Mouse (Mus musculus) splenic B cell, adult 2 months (primary cell): Measurements from ENCODE around the gene Il1f10.

Experiments
- DNase-seq: peaks from one replicate; pipeline ENCODE4 v3.0.0-alpha.2; 2011; ENCODE audit warnings: low read depth, low spot score
- H3K27me3 ChIP-seq: 2 replicates; pipeline ENCODE4 v1.6.1; 2012; ENCODE audit warnings: mild to moderate bottlenecking, low read length, moderate library complexity, mixed read lengths; ENCODE audit not compliant: control insufficient read depth, poor library complexity, insufficient read depth, severe bottlenecking
- H3K36me3 ChIP-seq: 2 replicates; pipeline ENCODE4 v1.6.1; 2012; ENCODE audit warnings: mild to moderate bottlenecking, low read length, moderate library complexity, mixed read lengths; ENCODE audit not compliant: control insufficient read depth, poor library complexity, insufficient read depth, severe bottlenecking

Gene Il1f10

GRCm38 (mm10) chr2:24290896-24291295 lies at the start of gene Il1f10:
TSS of gene Il1f10 (plus strand) at chr2:24291196.
- DNase-seq, result no peak
- Histone ChIP-seq H3K27me3 (no peaks in the 10 kb centered on the region), H3K36me3 (no peaks in the 10 kb centered on the region)

DNA sequence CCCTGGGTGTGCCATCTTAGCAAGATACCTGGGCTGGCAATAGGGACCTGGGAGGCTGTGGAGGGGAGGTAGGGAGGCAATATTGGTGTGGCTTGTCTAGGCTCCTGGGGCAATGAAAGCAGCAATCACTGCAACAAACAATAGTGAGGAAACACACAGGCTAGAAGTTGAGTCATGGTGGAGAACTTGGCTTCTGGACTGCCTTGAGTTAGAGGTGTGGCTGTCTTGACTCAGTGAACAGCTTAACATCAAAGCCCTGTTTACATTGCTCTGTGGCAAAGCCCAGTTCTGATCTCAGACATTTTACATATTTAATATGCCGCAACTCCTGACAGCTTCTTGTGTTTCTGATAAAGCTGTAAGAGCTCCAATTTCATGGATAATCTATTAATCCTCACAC lies 23.5 kb upstream of the Il1f10 start:
- H3K27me3 ChIP-seq, result no peaks in the 10 kb centered on the region
- DNase-seq, result no peak
- H3K36me3 ChIP-seq, result no peaks in the 10 kb centered on the region

GRCm38 (mm10) chr2:24273619-24274018 lies 17.4 kb upstream of the Il1f10 start:
- Histone ChIP-seq H3K36me3 (no peaks in the 10 kb centered on the region), H3K27me3 (no peaks in the 10 kb centered on the region)
- no peak for DNase-seq

DNA sequence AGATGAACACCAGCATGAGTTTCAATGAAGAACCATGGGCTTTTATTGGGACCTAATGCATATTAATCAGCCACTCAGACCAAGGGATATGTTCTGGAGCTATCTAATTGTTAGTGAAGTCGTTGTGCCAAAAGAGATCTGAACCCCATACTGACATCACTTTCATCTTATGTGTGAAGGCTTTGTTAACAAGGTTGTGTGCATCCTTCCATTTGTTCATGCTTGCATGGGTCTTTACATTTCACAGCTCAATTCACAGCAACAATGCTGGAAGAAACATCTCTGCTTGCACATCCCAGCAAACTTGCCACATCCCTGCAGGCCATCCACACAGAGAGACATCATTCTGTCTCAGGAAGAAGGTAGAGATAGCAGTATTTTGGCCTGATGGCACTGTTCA lies 15.8 kb upstream of the Il1f10 start:
- Histone ChIP-seq H3K36me3 (no peaks in the 10 kb centered on the region), H3K27me3 (no peaks in the 10 kb centered on the region)
- no peak for DNase-seq

- no peaks in the 10 kb centered on the region for H3K27me3 ChIP-seq
- no peak for DNase-seq
- H3K36me3 ChIP-seq, result no peaks in the 10 kb centered on the region
These were observed 14.3 kb upstream of the Il1f10 start, which contains the start of gene Il1f5 for GRCm38 (mm10) chr2:24276654-24277053. TSS of gene Il1f5 (plus strand) at chr2:24276954.

DNA sequence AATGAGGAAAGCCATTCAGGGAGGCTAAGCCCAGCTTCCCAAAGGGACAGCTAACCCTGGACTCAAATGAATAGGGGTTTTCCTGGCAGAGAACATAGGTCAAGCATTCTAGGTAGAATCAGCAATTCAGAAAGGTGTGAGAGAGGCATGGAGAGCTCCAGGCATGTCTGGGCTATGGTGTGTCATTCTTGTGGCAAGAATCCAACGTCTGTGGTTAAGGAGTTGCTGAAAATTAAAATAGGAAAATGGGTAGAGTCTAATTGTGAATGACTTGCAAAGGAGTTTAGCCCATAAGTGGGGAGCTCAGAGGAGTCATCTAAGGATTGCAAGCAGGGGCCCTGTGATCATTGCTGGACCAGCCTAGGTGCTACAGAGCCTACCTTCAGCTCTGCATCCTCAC lies 3.6 kb downstream of the Il1f10 start:
- no peaks in the 10 kb centered on the region for H3K36me3 ChIP-seq
- no peak for DNase-seq

GRCm38 (mm10) chr2:24296837-24297236 lies 5.8 kb downstream of the Il1f10 start:
- Histone ChIP-seq H3K36me3 (no peaks in the 10 kb centered on the region), H3K27me3 (no peaks in the 10 kb centered on the region)
- peak; percentile 87 for DNase-seq

More for the DNA sequence above, 3.6 kb downstream of the Il1f10 start:
- H3K27me3 ChIP-seq, result no peaks in the 10 kb centered on the region

GRCm38 (mm10) chr2:24311302-24312001 lies 20.5 kb downstream of the Il1f10 start:
- H3K27me3 ChIP-seq, result no peaks in the 10 kb centered on the region
- no peaks in the 10 kb centered on the region for H3K36me3 ChIP-seq
- DNase-seq, result peak; percentile 85

DNA sequence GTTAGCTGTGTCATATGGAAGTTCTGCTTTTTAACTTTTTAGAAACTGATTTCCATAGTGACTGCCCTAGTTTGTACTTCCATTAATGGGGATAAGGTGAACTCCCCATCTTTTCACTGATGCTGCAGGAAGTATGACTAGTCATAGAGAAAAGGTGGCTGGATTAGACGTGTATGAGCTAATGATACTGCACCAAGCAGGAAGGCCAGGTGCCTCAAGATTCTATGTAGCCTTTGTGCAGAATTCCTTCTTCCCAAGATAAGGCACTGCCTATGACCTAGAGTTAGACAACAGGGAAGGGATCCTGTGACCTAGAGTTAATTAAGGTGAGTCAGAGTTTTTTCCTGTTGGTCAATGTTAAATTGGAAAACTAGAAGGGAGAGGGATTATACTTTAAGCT lies 25.9 kb downstream of the Il1f10 start:
- H3K27me3 ChIP-seq, result no peaks in the 10 kb centered on the region
- H3K36me3 ChIP-seq, result no peaks in the 10 kb centered on the region
- no peak for DNase-seq

GRCm38 (mm10) chr2:24317919-24318598 lies 27.1 kb downstream of the Il1f10 start:
- Histone ChIP-seq H3K27me3 (no peaks in the 10 kb centered on the region), H3K36me3 (no peaks in the 10 kb centered on the region)
- no peak for DNase-seq

DNA sequence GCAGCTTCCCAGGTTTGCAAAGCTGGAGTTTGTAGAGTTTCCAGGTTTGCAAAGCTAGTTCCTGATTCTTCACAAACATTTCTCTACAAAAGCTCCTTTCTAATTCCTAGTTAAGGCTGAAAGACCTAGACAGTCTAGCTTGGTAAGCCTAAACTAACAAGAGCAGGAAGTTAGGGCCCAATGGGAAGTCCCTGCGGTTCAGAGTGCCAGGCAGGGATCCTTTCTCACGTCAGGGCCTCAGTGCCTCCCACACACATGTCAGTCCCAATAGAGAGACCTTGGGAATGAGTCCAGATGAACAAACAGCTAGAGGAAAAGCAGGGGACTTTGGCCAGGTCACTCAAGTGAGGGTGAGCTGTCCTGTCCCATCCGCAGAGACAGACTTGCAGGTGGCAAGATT lies 44.3 kb downstream of the Il1f10 start:
- H3K27me3 ChIP-seq, result no peaks in the 10 kb centered on the region
- no peaks in the 10 kb centered on the region for H3K36me3 ChIP-seq
- DNase-seq, result peak; percentile 25

- DNase-seq, result no peak
- Histone ChIP-seq H3K36me3 (no peaks in the 10 kb centered on the region), H3K27me3 (no peaks in the 10 kb centered on the region)
These were observed 45.5 kb downstream of the Il1f10 start, which contains the start of gene Il1rn for GRCm38 (mm10) chr2:24336545-24336944. TSS of gene Il1rn (plus strand) at chr2:24336853.

- Histone ChIP-seq H3K36me3 (no peaks in the 10 kb centered on the region), H3K27me3 (no peaks in the 10 kb centered on the region)
- no peak for DNase-seq
These were observed 50.4 kb downstream of the Il1f10 start for GRCm38 (mm10) chr2:24341395-24341885.
